Mouse (Mus musculus) duodenum, adult 2 months (tissue): ENCODE data around the gene Ric1. TPM values are rescaled to one million over a fixed set of nuclear protein-coding genes. Genes with fewer than 3 reads are reported as not detected.

Experiments
- polyA plus RNA-seq: library from polyadenylated mRNA; depleted of rRNA; stranded (reverse); fragments of >200 nt; gene quantifications from 2 replicates; pipeline ENCODE4 v1.2.3, GENCODE M21; 2012; ENCODE audit warnings: low replicate concordance; rRNA removed

Gene Ric1
- polyA plus RNA-seq, result 3.2 and 5.5 TPM in 2 replicates

GRCm38 (mm10) chr19:29521637-29522435 is at the start of gene Ric1:
Gene Ric1, plus strand, starts transcription at chr19:29522282.

GRCm38 (mm10) chr19:29647651-29648549 is 125.8 kb downstream of the Ric1 start, which contains the start of gene Ermp1:
Gene Ermp1, minus strand, starts transcription at chr19:29648415.

Other genes starting within 250 kb of the Ric1 start
- gene Insl6, start 196.9 kb upstream of the Ric1 start, polyA plus RNA-seq, result 7.9 and 10.8 TPM in 2 replicates
- not detected in 2 replicates for gene Rln1, start 187.6 kb upstream of the Ric1 start, polyA plus RNA-seq
- gene Plgrkt, start 154.9 kb upstream of the Ric1 start, polyA plus RNA-seq, result 21.7 and 29.1 TPM in 2 replicates
- 0.63 and 0.76 TPM in 2 replicates for gene Cd274, start 154.8 kb upstream of the Ric1 start, polyA plus RNA-seq
- gene Pdcd1lg2, start 111.4 kb upstream of the Ric1 start, polyA plus RNA-seq, result 0.19 and 0.30 TPM in 2 replicates
- gene Ermp1, start 126.1 kb downstream of the Ric1 start, polyA plus RNA-seq, result 4.9 and 9.6 TPM in 2 replicates
- gene Mlana, start 175.5 kb downstream of the Ric1 start, polyA plus RNA-seq, result 0.25 TPM in 1 of 2 replicates, not detected in the other